In genomic region chr13:47848371-47849188, GRCm38 (mm10) we compare ENCODE assay signal across 9 mouse cellular contexts.
DNase-seq lines count a peak whose midpoint lies in the region; ATAC-seq and TF ChIP-seq lines count a peak whose summit lies in the region.
"Had no signal": no experiment of that assay in that cellular context is flagged by ENCODE, and none has a peak within 500 bp of the region (broad histone marks: within the 10 kb centered on the region; RNA-seq: fewer than 3 reads in every experiment).

No protein-coding gene starts in this region.

- peak; percentile 85 for DNase-seq in lung, embryonic 14.5 days
- DNase-seq in lung, postnatal 25 days (ENCODE audit: low spot score): no peak
- DNase-seq in hindbrain, embryonic 14.5 days (ENCODE audit: low spot score): peak; percentile 71
- peak; percentile 70 for DNase-seq in limb, embryonic 14.5 days (ENCODE audit: low spot score)
- DNase-seq in right cerebral cortex, postnatal 14 days: peak; percentile 29
- no peak for DNase-seq in adrenal gland, adult 18-20 months (ENCODE audit: low spot score in 2 of 2)
- DNase-seq in spleen, postnatal 14 days (ENCODE audit: low spot score in 2 of 2): no peak

- TF ChIP-seq POLR2A in limb, embryonic 14.5 days (IDR thresholded peaks at IDR 0.05; ENCODE audit: borderline replicate concordance, extremely low read depth, insufficient read depth, insufficient read length): no peak

- peak overlapping the region; percentile 21; the same call in 1 of the 2 replicates for H3K4me2 ChIP-seq in lung, embryonic 14.5 days
- no peak overlapping the region for H3K4me2 ChIP-seq in hindbrain, embryonic 14.5 days (replicated peaks)
- H3K4me2 ChIP-seq in limb, embryonic 14.5 days (replicated peaks; ENCODE audit: low read depth, low read length, severe bottlenecking): no peak overlapping the region
- H3K4me2 ChIP-seq: liver, embryonic 15.5 days had no signal

- no peak overlapping the region for H3K9ac ChIP-seq in lung, embryonic 14.5 days
- H3K9ac ChIP-seq in hindbrain, embryonic 14.5 days: peak overlapping the region; percentile 9; the same call in 1 of the 2 replicates
- H3K9ac ChIP-seq in limb, embryonic 14.5 days (ENCODE audit: low read depth, low read length, severe bottlenecking): no peak overlapping the region
- H3K9ac ChIP-seq: liver, embryonic 15.5 days had no signal

- no peaks in the 10 kb centered on the region for H3K27me3 ChIP-seq in lung, embryonic 14.5 days (ENCODE audit: insufficient read depth, low read length)
- H3K27me3 ChIP-seq in hindbrain, embryonic 14.5 days (ENCODE audit: control insufficient read depth, insufficient read depth, low read length): no peaks in the 10 kb centered on the region
- no peaks in the 10 kb centered on the region for H3K27me3 ChIP-seq in limb, embryonic 14.5 days (ENCODE audit: control insufficient read depth, insufficient read depth, low read length)
- H3K27me3 ChIP-seq: liver, embryonic 15.5 days had no signal

- TF ChIP-seq CTCF in lung, embryonic 14.5 days (IDR thresholded peaks at IDR 0.05; ENCODE audit: low read depth): no peak

- peaks cover 4% of the 10 kb centered on the region; the same call in 1 of the 2 replicates for H3K4me1 ChIP-seq in lung, embryonic 14.5 days (ENCODE audit: insufficient read depth)
- peaks cover 24% of the 10 kb centered on the region for H3K4me1 ChIP-seq in hindbrain, embryonic 14.5 days (replicated peaks; ENCODE audit: control insufficient read depth, insufficient read depth, low read length)
- peaks cover 11% of the 10 kb centered on the region for H3K4me1 ChIP-seq in limb, embryonic 14.5 days (ENCODE audit: control insufficient read depth, insufficient read depth, low read length)
- H3K4me1 ChIP-seq: liver, embryonic 15.5 days had no signal

- WGBS in lung, embryonic 14.5 days: 39% methylated on average over 11 of the region's 11 CpGs
- WGBS in hindbrain, embryonic 14.5 days: 43% methylated on average over 11 of the region's 11 CpGs
- WGBS in limb, embryonic 14.5 days: 50% methylated on average over 11 of the region's 11 CpGs

- no peaks in the 10 kb centered on the region for H3K36me3 ChIP-seq in lung, embryonic 14.5 days (ENCODE audit: insufficient read depth)
- no peaks in the 10 kb centered on the region for H3K36me3 ChIP-seq in hindbrain, embryonic 14.5 days (replicated peaks; ENCODE audit: control insufficient read depth, insufficient read depth)
- H3K36me3 ChIP-seq in limb, embryonic 14.5 days (ENCODE audit: control insufficient read depth, insufficient read depth, low read length): no peaks in the 10 kb centered on the region
- H3K36me3 ChIP-seq: liver, embryonic 15.5 days had no signal

- no peak overlapping the region for H3K4me3 ChIP-seq in lung, embryonic 14.5 days (ENCODE audit: low read depth, low read length)
- no peak overlapping the region for H3K4me3 ChIP-seq in hindbrain, embryonic 14.5 days (replicated peaks; ENCODE audit: low read length)
- no peak overlapping the region for H3K4me3 ChIP-seq in limb, embryonic 14.5 days (replicated peaks; ENCODE audit: low read length)
- H3K4me3 ChIP-seq: liver, embryonic 15.5 days had no signal

- ATAC-seq in lung, embryonic 14.5 days (ENCODE audit: insufficient read depth): peak; percentile 90
- ATAC-seq in hindbrain, embryonic 14.5 days (ENCODE audit: low FRiP score): peak; percentile 68; the same call in 1 of the 2 replicates
- ATAC-seq in limb, embryonic 14.5 days (ENCODE audit: low FRiP score, low read depth): no peak
- no peak for ATAC-seq in granulocyte monocyte progenitor cell, adult 5-6 weeks (replicated peaks; ENCODE audit: poor library complexity, severe bottlenecking)

- H3K9me3 ChIP-seq in lung, embryonic 14.5 days (ENCODE audit: low read depth, low read length): no peaks in the 10 kb centered on the region
- H3K9me3 ChIP-seq in hindbrain, embryonic 14.5 days (ENCODE audit: control insufficient read depth, low read length): no peaks in the 10 kb centered on the region
- no peaks in the 10 kb centered on the region for H3K9me3 ChIP-seq in limb, embryonic 14.5 days (ENCODE audit: control insufficient read depth, low read length)
- H3K9me3 ChIP-seq: liver, embryonic 15.5 days had no signal

- 0 out of 2 replicates have a peak overlapping the region, but pooled peaks have one; percentile 15 for H3K27ac ChIP-seq in lung, embryonic 14.5 days (ENCODE audit: low read depth)
- H3K27ac ChIP-seq in hindbrain, embryonic 14.5 days: peak overlapping the region; percentile 65; the same call in 1 of the 2 replicates
- H3K27ac ChIP-seq in limb, embryonic 14.5 days (replicated peaks; ENCODE audit: low read depth, low read length): no peak overlapping the region
- H3K27ac ChIP-seq: liver, embryonic 15.5 days had no signal

Comparison
In these comparisons a context has a peak if more than half of its experiments do, and no peak if none do; other contexts are left out.
1. DNase-seq: peak in lung, embryonic 14.5 days (single experiment), hindbrain, embryonic 14.5 days (single experiment), limb, embryonic 14.5 days (single experiment) and right cerebral cortex, postnatal 14 days (single experiment); none in lung, postnatal 25 days (single experiment), adrenal gland, adult 18-20 months (0 of 2) and spleen, postnatal 14 days (0 of 2).
2. ATAC-seq: peak in lung, embryonic 14.5 days (single experiment) and hindbrain, embryonic 14.5 days (single experiment); none in limb, embryonic 14.5 days (single experiment) and granulocyte monocyte progenitor cell, adult 5-6 weeks (single experiment).